Mouse (Mus musculus) T-cell, adult 2 months (primary cell): ENCODE measurements around the gene Tmem160.

Source experiments
- DNase-seq: peaks from one replicate; pipeline ENCODE4 v3.0.0; 2022; ENCODE audit warnings: low spot score

Tmem160 gene

GRCm38 (mm10) chr7:16492211-16492610 is 39.6 kb downstream of the Tmem160 start:
- DNase-seq: no peak

DNA sequence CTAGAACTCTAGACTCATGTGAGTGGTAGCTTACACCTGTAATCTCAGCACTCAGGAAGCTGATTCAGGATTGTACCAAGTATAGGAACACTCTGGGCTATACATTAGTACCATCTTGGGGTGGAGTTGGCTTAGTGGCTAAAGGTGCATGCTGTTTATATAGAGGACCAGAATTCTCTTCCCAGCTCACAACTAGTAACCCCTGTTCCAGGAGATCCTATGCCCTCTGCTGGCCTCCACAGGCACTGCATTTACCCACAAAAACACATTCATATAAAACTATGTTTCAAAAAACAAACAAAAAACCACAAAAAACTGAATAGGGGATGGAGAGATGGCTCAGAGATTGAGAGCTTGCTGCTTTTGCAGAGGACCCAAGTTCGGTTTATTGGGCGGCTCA is 40.8 kb downstream of the Tmem160 start:
- DNase-seq: peak; percentile 42

DNA sequence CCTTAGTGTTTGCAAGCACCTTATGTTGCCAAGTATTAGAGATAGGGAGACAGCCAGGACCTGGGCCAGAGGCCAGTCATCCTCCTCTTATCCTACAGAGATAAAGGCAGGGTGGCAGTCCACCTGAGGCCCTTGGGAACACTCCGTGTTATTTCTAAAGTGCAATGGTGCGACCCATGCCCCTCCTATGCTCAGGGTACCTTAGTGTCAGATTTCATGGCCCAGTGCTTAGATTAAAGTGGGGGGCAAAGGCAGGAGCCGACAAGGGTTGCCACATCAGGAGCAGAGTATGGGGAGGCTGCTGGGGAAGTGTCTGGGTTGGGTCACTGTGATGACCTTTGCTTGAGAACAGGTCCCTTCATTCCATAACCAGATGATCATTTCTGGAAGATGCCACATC is 43.7 kb downstream of the Tmem160 start:
- DNase-seq: no peak

DNA sequence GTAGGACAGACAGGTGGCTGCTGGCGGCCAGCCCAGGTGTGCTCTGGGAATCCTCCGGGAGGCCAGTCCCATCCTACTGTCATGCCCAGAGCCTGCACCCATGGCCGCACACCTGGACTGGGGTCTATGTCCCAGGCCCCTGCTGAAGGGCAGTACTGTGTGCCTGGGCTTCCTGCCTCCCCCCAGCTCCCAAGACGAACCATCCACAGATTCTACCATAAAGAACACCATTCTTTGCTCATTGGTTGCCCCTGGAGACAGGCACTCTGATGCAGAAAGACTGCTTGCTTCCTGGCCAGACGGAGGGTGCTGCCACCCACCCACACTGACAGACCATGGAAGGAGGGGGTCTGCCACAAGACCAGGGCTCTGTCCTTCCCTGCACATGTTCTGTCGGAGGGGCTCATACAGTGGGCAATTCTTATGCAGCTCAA is 47.1 kb downstream of the Tmem160 start:
- no peak for DNase-seq

DNA sequence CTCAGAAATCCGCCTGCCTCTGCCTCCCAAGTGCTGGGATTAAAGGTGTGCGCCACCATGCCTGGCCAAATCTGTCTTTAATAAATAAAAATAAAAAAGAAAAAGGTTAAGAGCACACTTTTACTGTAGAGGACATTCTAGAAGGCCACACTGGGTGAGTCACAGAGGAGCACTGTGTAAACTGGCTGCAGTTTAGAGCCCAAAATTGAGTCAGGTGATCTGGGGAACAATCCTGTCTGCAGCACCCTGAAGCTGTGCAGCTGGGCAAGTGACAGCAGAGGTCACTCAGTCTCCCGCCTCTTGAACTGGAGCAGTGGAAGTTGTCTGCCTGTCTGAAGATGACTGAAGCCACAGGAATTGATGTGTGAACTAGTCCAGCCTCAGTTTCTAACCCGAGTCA is 49.0 kb downstream of the Tmem160 start:
- DNase-seq: no peak

- DNase-seq: no peak
Observed at GRCm38 (mm10) chr7:16504573-16505225, 52.1 kb downstream of the Tmem160 start.
